Mouse (Mus musculus) adrenal gland, postnatal 25 days (tissue): ENCODE results near the gene Serinc1. TPM values are rescaled to one million over a fixed set of nuclear protein-coding genes. Genes with fewer than 3 reads are reported as not detected.
A peak's percentile ranks its signal among the peaks of the same experiment; 100 is the strongest.

Experiments used
- DNase-seq: peaks from one replicate; pipeline ENCODE4 v3.0.0; 2021; ENCODE audit warnings: mixed read lengths
- total RNA-seq: library from RNA; stranded (reverse); gene quantifications from 2 replicates; pipeline ENCODE4 v1.2.3, GENCODE M21; 2021

The Serinc1 gene
- total RNA-seq, 1 experiment from 2014 or later = 342 TPM

- DNase-seq = peak; percentile 96
These were observed 46.3 kb downstream of the Serinc1 start, which contains the start of gene Hsf2 for GRCm38 (mm10) chr10:57485908-57486541. Hsf2 (plus strand) TSS chr10:57486385.

- DNase-seq = no peak
These were observed 47.6 kb downstream of the Serinc1 start for GRCm38 (mm10) chr10:57484741-57485140.

- no peak for DNase-seq
These were observed 50.6 kb downstream of the Serinc1 start for GRCm38 (mm10) chr10:57481717-57482116.

- no peak for DNase-seq
These were observed 55.0 kb downstream of the Serinc1 start for GRCm38 (mm10) chr10:57477121-57477843.

Other genes starting within 250 kb of the Serinc1 start
- 17.2 and 20.0 TPM in 2 replicates for gene Hsf2, start 46.1 kb downstream of the Serinc1 start, total RNA-seq
- gene Pkib, start 99.5 kb upstream of the Serinc1 start, total RNA-seq = 0.67 and 0.76 TPM in 2 replicates